Mouse (Mus musculus) E14TG2a.4 (cell line): Measurements from ENCODE around the gene Ctnna3.
A peak's percentile ranks its signal among the peaks of the same experiment; 100 is the strongest.
"Not testable (repeated sequence)": the region's sequence is repeated elsewhere in the genome, so short reads cannot be mapped to it uniquely, and the experiment has no call there.

Experiments
- H3K27me3 ChIP-seq: 2 replicates; pipeline ENCODE4 v1.6.1; 2014; ENCODE audit warnings: low read length, control low read depth; ENCODE audit not compliant: insufficient read depth
- H3K36me3 ChIP-seq: 2 replicates; pipeline ENCODE4 v1.6.1; 2014; ENCODE audit warnings: low read length, control low read depth; ENCODE audit not compliant: insufficient read depth
- H3K4me1 ChIP-seq: replicated peaks from 2 replicates; pipeline ENCODE4 v1.6.1; 2014; ENCODE audit warnings: low read depth, low read length, control low read depth
- H3K4me3 ChIP-seq: replicated peaks from 2 replicates; pipeline ENCODE4 v1.5.1; 2014; ENCODE audit warnings: mild to moderate bottlenecking, low read length
- H3K9me3 ChIP-seq: 2 replicates; pipeline ENCODE4 v1.6.1; 2014; ENCODE audit warnings: low read length, control low read depth
- CTCF ChIP-seq: conservative IDR thresholded peaks from 2 replicates; pipeline ENCODE4 v1.5.1; 2014; ENCODE audit warnings: low read length
- NANOG ChIP-seq: IDR thresholded peaks from 2 replicates; pipeline ENCODE4 v1.6.1; 2014; ENCODE audit warnings: borderline replicate concordance, low read length, mixed read lengths
- POU5F1 ChIP-seq: IDR thresholded peaks from 2 replicates; pipeline ENCODE4 v1.6.1; 2014; ENCODE audit warnings: low read length, borderline replicate concordance

The Ctnna3 gene

DNA sequence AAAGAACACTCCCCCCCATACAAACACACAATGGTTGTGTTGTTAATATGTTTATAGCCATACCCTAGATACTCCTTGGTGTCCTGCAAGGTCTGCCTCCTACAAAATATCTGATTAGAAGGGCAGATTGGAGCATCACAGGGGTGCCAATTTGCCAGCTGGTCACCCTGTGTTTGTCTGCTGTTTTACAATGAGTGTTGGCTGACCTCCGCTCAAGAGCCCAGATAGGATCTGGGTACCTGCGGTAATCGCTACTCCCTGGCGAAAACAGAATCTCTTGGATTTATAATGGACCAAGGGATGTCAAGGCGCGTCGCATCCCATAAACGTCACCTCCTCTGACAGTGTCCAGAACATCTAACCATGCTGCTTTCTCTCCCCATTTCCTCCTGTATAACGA is 1457.0 kb downstream of the Ctnna3 start:
- no peak for TF ChIP-seq POU5F1
- no peak for TF ChIP-seq CTCF
- TF ChIP-seq NANOG = no peak
- Histone ChIP-seq H3K4me3 (no peak overlapping the region), H3K4me1 (no peaks in the 10 kb centered on the region), H3K27me3 (no peaks in the 10 kb centered on the region), H3K9me3 (no peaks in the 10 kb centered on the region), H3K36me3 (no peaks in the 10 kb centered on the region)

DNA sequence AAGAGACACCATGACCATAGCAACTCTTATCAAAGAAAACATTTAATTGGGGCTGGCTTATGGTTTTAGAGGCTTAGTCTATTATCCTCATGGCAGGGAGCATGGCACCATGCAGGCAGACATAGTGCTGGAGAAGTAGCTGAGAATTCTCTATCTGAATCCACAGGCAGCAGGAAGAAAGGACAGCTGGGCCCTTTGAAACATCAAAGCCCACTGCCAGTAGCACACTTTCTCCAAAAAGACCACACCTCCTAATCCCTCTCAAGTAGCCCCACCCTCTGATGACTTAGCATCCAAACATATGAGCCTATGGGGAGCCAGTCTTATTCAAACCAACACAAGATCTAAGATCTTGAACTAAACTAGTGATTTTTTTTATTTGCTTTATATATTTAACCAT is 1462.6 kb downstream of the Ctnna3 start:
- TF ChIP-seq NANOG = no peak
- no peak for TF ChIP-seq CTCF
- TF ChIP-seq POU5F1 = no peak
- Histone ChIP-seq H3K27me3 (no peaks in the 10 kb centered on the region), H3K9me3 (no peaks in the 10 kb centered on the region), H3K4me1 (no peaks in the 10 kb centered on the region), H3K36me3 (no peaks in the 10 kb centered on the region), H3K4me3 (no peak overlapping the region)

DNA sequence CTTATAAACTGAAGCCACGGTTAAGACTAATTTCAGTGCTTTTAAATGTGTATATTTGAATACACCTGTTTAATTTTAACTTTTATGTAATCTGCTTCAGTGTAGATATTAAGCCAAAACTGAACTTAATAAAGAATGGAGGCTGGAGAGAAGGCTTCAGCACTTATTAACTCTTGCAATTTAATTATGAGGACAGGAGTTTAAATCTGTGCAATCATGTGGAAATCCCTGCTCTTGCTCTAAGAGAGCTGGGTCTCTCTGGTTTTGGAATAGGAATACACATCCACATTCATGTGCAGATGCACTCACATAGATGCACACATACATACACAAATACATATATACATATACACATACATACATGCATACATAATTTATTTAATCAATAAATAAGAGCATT is 1468.8 kb downstream of the Ctnna3 start:
- TF ChIP-seq CTCF = no peak
- no peak for TF ChIP-seq POU5F1
- no peaks in the 10 kb centered on the region for H3K4me1 ChIP-seq

DNA sequence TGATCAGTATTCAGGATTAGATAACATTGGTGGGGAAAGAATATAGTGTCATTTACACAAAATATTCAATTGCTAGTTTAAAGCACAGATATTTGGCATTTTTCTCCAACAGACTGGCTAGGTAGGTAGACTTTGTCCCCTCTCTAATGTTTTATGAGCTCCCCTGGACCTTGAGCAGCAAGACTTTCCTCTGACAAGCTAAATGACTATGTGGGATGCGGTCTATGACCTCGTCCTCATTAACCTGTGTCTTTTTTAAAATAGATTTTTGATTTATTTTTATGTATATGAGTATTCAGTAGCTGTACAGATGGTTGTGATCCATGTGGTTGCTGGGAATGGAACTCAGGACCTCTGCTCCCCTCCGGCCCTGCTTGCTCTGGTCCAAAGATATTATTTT is 1471.8 kb downstream of the Ctnna3 start:
- Histone ChIP-seq H3K4me1 (no peaks in the 10 kb centered on the region), H3K4me3 (no peak overlapping the region), H3K36me3 (no peaks in the 10 kb centered on the region), H3K9me3 (no peaks in the 10 kb centered on the region), H3K27me3 (no peaks in the 10 kb centered on the region)
- TF ChIP-seq CTCF (no peak), NANOG (no peak), POU5F1 (no peak)

More for the DNA sequence above, 1468.8 kb downstream of the Ctnna3 start:
- no peaks in the 10 kb centered on the region for H3K9me3 ChIP-seq
- no peaks in the 10 kb centered on the region for H3K36me3 ChIP-seq
- H3K4me3 ChIP-seq = no peak overlapping the region
- H3K27me3 ChIP-seq = no peaks in the 10 kb centered on the region

DNA sequence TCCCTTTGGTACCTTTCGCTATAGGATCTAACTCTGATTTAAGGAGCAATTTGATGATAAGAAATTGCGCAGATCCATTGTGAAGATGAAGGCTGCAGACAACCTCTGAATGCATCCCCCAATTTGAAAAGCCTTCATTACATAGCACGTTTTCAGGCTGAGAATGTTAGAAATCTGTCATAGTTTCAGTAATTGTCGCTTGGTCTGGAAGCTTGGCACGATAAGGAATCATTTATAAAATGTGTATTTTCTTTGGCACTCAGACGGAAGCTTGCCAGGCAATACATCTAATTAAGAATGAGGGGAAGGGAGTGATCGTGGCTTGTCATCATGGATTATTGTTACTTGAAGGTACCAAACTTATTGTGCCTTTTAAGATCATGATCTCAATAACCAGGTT is 1511.1 kb downstream of the Ctnna3 start:
- H3K4me3 ChIP-seq = no peak overlapping the region
- no peaks in the 10 kb centered on the region for H3K4me1 ChIP-seq
- H3K27me3 ChIP-seq = no peaks in the 10 kb centered on the region
- H3K36me3 ChIP-seq = no peaks in the 10 kb centered on the region
- no peak for TF ChIP-seq NANOG
- no peak for TF ChIP-seq CTCF
- no peak for TF ChIP-seq POU5F1
- H3K9me3 ChIP-seq = no peaks in the 10 kb centered on the region

DNA sequence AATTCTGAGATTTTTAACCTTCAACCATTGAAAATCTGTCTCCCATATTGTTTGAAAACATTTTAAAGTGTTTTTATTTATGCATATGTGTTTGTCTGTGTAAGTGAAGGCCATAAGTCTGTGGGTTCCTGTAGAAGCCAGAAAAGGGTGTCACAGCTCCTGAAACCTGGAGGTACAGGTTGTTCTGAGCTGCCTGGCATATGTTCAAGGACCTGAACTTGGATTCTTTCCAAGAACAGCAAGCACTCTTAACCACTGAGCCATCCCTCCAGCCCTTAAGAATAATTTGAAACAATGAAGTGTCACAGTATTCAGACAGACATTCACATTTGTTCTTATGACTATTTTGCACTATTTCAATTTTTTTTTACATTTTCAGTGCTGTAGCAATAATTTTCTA is 1528.5 kb downstream of the Ctnna3 start:
- no peak overlapping the region for H3K4me3 ChIP-seq
- no peak for TF ChIP-seq POU5F1
- TF ChIP-seq NANOG = no peak
- no peak for TF ChIP-seq CTCF
- no peaks in the 10 kb centered on the region for H3K9me3 ChIP-seq
- H3K4me1 ChIP-seq = no peaks in the 10 kb centered on the region
- no peaks in the 10 kb centered on the region for H3K36me3 ChIP-seq
- no peaks in the 10 kb centered on the region for H3K27me3 ChIP-seq

DNA sequence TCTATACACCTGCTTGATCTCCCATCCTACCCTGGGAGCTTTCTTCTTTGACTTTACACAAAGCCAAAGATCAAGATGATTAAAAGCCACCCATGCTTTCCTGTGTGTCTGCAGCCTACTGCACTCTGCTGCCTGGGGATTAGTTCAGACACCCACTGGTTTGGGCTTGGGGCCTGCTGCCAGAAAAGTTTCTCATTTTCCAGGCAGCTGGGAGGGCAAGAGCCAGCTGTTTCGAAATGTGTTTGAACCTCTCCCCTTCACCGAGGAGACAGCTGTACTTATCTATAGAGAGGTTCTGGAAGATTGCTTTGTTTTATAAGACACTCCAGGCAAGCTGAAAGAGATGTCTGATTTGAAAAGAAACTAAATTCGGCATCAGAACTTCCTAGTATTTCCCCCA is 1563.0 kb downstream of the Ctnna3 start:
- Histone ChIP-seq H3K36me3 (no peaks in the 10 kb centered on the region), H3K4me1 (no peaks in the 10 kb centered on the region), H3K27me3 (no peaks in the 10 kb centered on the region), H3K4me3 (no peak overlapping the region), H3K9me3 (no peaks in the 10 kb centered on the region)
- no peak for TF ChIP-seq POU5F1

DNA sequence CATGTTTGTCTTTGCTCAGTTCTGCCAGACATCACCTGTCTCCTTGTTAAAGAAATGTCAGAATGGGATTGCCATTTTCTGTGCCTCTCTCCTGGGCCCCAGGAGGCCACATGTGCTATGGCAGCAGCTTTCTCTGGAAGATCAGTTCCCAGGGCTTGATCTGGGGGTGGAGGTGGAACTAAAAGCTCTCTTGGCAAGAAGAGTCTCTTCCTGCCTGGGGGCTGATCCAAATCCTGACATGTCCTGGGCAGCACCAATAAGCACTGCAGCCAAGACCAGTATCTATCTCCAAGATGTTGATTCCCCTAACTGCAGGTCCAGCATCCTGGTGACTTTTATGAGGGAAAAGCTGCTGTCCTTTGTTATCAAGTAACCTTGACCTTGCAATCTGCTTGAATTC is 1583.6 kb downstream of the Ctnna3 start:
- H3K4me1 ChIP-seq = no peaks in the 10 kb centered on the region
- H3K4me3 ChIP-seq = no peak overlapping the region
- TF ChIP-seq NANOG (no peak), CTCF (no peak), POU5F1 (no peak)
- H3K36me3 ChIP-seq = no peaks in the 10 kb centered on the region
- no peaks in the 10 kb centered on the region for H3K27me3 ChIP-seq
- H3K9me3 ChIP-seq = no peaks in the 10 kb centered on the region

DNA sequence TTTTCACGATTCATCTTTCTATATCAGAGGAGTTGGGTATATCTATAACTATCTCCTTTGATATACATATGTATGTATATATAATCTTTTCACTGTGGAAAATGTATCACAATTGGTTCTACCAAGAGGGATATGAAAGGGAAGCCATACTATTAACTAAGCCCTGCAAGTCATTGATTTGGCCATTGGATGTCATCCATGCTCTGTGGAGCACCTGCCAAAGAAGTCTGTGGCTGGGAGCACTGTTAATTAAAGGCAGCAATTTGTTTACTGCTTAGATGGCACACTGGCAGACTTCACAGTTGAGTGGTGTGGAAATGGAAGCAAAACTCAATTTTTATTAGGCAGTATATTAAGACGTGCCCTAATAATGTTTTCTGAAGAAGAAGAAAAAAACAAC is 1592.8 kb downstream of the Ctnna3 start:
- no peak overlapping the region for H3K4me3 ChIP-seq
- no peaks in the 10 kb centered on the region for H3K4me1 ChIP-seq
- no peaks in the 10 kb centered on the region for H3K36me3 ChIP-seq
- H3K27me3 ChIP-seq = no peaks in the 10 kb centered on the region
- TF ChIP-seq NANOG = no peak
- TF ChIP-seq POU5F1 = no peak
- no peak for TF ChIP-seq CTCF
- no peaks in the 10 kb centered on the region for H3K9me3 ChIP-seq

DNA sequence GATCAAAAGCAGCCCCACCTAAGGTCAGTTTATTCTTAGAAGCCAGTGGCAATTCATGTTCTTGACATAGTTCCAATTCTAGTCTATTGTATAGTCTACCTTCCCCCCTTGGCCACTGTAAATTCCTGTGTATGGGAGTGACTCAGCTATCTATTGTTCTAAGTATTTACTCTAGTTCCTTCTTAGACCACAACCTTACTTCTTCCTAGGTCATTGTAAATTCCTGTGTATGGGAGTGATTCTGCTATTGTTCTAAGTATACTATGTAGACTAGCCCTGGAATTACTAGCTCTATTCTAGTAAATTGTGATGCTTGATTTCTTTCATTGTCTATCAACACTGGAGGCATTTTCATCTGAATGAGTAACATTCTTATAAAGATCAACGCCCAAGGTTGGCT is 1603.6 kb downstream of the Ctnna3 start:
- TF ChIP-seq NANOG = peak; percentile 34; the same call in 1 of the 2 replicates
- H3K4me3 ChIP-seq, H3K36me3 ChIP-seq, H3K4me1 ChIP-seq, H3K27me3 ChIP-seq: not testable (repeated sequence)
- H3K9me3 ChIP-seq = peaks cover 20% of the 10 kb centered on the region
